Mouse (Mus musculus) c-Kit-negative CD71-positive TER-119-positive erythroid progenitor cells, embryonic 14.5 days (primary cell): ENCODE measurements at regions not wholly inside any gene's neighbourhood (a gene's known extent, or its start where the extent isn't known, plus 50 kb on each side); places are given as distances from the start of the nearest gene placed in this dataset.

Source experiments
- DNase-seq: peaks from one replicate; pipeline ENCODE4 v3.0.0-alpha.2; 2013; ENCODE audit warnings: low read depth, low spot score

- no peak for DNase-seq
Measured at GRCm38 (mm10) chr16:29799250-29799649, 220.1 kb downstream of the Opa1 start.

GRCm38 (mm10) chr16:29799893-29800292, 220.8 kb downstream of the Opa1 start:
- no peak for DNase-seq

GRCm38 (mm10) chr16:29800457-29800856, 221.3 kb downstream of the Opa1 start:
- no peak for DNase-seq

- no peak for DNase-seq
Measured at GRCm38 (mm10) chr16:29802085-29802484, 223.0 kb downstream of the Opa1 start.

- DNase-seq = no peak
Measured at GRCm38 (mm10) chr16:29802603-29803002, 223.5 kb downstream of the Opa1 start.

GRCm38 (mm10) chr16:29807859-29808258, 228.7 kb downstream of the Opa1 start:
- no peak for DNase-seq

- no peak for DNase-seq
Measured at GRCm38 (mm10) chr16:29808851-29809250, 229.7 kb downstream of the Opa1 start.

GRCm38 (mm10) chr16:29813411-29814038, 234.4 kb downstream of the Opa1 start:
- DNase-seq = no peak

- no peak for DNase-seq
Measured at GRCm38 (mm10) chr16:29814039-29814438, 234.9 kb downstream of the Opa1 start.

GRCm38 (mm10) chr16:29814655-29815054, 235.5 kb downstream of the Opa1 start:
- DNase-seq = no peak

- DNase-seq = no peak
Measured at GRCm38 (mm10) chr16:29815200-29815599, 236.1 kb downstream of the Opa1 start.

GRCm38 (mm10) chr16:29815632-29816337, 236.7 kb downstream of the Opa1 start:
- no peak for DNase-seq

GRCm38 (mm10) chr16:29816681-29817369, 237.7 kb downstream of the Opa1 start:
- DNase-seq = no peak

GRCm38 (mm10) chr16:29818807-29819440, 239.8 kb downstream of the Opa1 start:
- no peak for DNase-seq

- DNase-seq = no peak
Measured at GRCm38 (mm10) chr16:29820704-29821103, 241.6 kb downstream of the Opa1 start.

- DNase-seq = no peak
Measured at GRCm38 (mm10) chr16:29822110-29822509, 242.1 kb upstream of the Hes1 start.

GRCm38 (mm10) chr16:29822843-29823401, 241.3 kb upstream of the Hes1 start:
- no peak for DNase-seq

- no peak for DNase-seq
Measured at GRCm38 (mm10) chr16:29826927-29827326, 237.3 kb upstream of the Hes1 start.

GRCm38 (mm10) chr16:29827776-29828175, 236.4 kb upstream of the Hes1 start:
- DNase-seq = no peak

GRCm38 (mm10) chr16:29829457-29829856, 234.7 kb upstream of the Hes1 start:
- no peak for DNase-seq

- DNase-seq = no peak
Measured at GRCm38 (mm10) chr16:29830101-29830500, 234.1 kb upstream of the Hes1 start.

GRCm38 (mm10) chr16:29833298-29833697, 230.9 kb upstream of the Hes1 start:
- no peak for DNase-seq
